Mouse (Mus musculus) left cerebral cortex, adult 11 months (tissue): Measurements from ENCODE around the gene Inpp5e.

Experiments used
- DNase-seq: peaks from one replicate; pipeline ENCODE4 v3.0.0; 2022; ENCODE audit warnings: low spot score

The Inpp5e gene

DNA sequence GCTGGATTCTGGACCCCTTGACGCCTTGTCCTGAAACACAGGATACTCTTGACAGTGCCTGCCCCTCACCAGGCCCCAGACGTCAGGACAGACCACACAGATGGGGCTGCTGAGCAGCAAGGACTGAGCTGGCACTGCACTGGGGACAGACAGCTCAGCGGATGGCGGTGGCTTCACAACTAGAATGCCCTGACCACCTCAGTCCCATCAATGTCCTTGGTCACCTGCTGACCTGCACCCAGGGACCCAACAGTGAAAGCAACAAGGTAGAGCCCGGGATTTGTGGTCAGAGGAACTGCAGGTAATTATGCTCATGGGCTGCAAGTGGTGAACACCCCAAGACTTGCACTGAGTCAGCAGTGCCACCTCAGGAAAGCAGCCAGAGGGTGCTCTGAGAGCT is 46.0 kb downstream of the Inpp5e start:
- DNase-seq: no peak

DNA sequence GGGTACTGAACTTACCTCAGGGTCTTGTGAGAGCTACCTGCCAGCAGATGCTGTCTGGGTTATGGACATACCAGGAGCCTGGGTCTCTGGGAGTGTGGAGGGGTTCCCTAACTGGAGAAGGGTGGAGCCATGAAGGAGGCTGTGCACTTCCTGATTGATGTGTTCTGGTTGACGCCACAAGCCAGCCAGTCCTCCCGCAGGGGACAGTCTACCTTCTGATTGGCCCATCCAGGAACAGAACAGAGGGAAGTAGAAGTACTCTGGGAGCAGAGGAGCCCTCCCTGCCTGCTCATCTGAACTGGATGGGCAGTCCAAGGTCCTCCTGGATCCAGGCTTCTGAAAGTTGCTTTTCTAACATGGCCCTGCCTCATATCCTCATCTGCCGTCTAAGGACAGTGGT is 48.2 kb downstream of the Inpp5e start, which contains the start of gene Card9:
Card9 (minus strand) TSS at position 147 of the 400 bp plus-strand sequence.
- no peak for DNase-seq

DNA sequence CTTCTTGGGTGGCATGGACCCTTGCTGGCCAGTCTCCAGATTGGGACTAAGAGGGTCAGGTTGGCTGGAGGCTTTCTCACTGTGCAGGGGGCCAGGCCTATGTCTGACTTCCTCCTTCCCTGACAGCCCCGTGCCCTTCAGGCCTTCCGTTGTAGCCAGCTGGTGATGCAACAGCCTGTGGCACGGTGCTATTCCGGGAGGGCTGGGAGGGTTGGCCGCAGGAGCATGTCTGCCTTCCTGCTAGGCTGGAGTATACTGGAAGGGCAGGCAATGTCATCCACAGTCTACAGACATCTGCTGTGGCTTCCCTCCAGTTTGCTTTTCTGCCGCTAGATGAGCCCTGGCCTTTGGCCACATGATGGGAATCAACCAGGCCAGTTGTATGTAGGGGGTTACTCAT is 49.0 kb downstream of the Inpp5e start:
- no peak for DNase-seq

DNA sequence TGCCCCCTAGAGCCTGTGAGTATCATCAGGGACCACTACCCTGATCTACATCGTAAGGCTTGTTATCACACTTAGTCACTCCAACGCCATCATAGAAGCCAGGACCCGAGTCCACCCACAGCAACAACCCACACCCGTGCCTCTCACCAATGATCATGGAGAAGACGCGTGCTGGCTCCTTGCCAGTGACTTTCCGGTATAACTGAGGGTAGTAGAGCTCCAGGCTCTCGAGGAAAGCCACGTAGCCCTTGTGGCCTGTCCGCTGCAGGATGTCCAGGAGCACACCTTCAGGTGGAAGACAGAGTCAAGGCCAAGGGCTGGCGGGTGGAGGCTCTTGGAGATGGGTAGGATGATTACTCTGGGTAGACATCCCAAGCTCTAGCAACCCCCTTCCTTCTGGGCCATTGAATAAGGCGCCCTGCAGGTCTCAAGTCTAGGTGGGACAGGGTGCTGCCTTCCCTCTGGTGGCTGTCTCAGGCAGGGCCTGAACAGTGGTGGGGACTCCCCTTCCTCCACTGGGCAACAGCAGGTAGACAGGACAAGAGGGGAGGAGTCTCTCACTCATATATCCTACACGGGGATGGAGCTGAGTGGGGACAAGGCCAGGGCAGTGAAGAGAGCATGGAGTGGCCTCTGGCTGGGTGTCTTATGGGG is 50.2 kb downstream of the Inpp5e start:
- DNase-seq: no peak

DNA sequence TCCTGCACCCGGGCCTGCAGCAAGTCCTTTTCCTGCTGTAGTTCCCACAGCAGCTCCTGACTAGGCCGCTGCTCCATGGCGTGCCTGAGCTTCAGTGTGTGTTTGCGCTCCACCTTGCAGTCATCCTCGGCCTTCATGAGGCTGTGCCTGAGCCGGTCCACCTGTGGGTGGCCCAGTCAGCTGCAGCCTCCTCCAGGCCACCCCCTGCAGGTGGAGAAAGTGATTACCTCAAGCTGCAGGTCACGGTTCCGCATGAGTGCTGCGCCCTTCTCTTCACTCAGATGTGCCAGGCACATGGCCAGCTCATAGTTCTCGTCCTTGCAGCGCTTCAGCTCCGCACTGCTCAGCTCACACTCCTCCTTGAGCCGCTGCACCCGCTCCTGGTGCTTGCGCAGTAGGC is 51.5 kb downstream of the Inpp5e start:
- DNase-seq: no peak

DNA sequence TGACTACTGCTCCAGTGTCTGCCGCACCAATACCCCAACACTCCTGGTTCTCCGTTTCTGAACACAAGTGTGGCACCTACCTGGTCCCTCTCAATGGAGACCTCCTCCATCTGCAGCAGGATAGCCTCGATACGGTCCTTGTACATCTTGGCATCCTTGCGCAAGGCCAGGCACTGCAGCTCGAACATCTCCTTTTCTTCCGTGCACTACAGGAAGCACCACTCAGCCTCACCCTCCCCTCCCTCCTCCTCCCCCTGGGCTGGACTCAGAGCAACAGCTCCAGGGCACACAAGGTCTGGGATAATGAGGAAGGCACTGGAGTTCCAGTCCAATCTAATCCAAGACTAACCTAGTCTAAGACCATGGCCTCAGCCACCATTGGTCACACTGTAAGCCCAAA is 52.3 kb downstream of the Inpp5e start:
- no peak for DNase-seq

DNA sequence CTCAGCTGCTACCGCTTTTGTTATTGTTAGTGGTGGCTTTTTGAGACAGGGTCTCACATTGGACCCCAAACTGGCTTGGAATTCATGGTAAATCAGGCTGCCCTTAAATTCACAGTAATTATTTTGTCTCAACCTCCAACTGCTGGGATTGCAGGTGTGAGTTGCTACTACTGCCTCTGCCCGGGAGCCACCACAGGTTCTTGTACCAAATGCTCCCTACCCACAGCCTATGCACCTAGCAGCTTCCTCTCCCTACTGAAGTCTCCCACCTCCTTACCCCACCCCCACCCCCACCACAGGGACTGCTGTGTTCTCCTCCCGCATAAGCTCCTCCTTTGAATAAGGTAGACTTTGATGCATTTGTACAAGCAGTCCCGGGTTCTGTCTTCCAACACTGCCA is 52.8 kb downstream of the Inpp5e start:
- no peak for DNase-seq

DNA sequence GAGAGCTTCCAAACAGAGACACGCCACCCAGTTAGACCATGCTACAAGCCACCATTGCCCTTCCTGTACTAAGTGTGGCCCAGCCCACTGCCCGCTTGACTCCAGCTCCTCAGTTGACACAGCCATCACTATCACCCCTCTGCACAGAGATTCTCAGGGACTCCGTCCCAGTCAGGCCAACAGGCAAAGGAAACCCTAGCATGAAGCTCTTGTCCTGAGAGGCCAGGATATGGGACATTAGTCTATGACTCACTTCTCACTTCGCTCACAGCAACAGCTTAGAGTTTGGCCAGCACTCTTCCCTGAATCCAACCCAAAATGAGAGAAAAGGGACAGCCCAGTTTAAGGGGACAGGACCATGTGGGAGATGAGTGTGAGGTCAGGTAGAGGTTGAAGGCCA is 54.6 kb downstream of the Inpp5e start:
- no peak for DNase-seq

DNA sequence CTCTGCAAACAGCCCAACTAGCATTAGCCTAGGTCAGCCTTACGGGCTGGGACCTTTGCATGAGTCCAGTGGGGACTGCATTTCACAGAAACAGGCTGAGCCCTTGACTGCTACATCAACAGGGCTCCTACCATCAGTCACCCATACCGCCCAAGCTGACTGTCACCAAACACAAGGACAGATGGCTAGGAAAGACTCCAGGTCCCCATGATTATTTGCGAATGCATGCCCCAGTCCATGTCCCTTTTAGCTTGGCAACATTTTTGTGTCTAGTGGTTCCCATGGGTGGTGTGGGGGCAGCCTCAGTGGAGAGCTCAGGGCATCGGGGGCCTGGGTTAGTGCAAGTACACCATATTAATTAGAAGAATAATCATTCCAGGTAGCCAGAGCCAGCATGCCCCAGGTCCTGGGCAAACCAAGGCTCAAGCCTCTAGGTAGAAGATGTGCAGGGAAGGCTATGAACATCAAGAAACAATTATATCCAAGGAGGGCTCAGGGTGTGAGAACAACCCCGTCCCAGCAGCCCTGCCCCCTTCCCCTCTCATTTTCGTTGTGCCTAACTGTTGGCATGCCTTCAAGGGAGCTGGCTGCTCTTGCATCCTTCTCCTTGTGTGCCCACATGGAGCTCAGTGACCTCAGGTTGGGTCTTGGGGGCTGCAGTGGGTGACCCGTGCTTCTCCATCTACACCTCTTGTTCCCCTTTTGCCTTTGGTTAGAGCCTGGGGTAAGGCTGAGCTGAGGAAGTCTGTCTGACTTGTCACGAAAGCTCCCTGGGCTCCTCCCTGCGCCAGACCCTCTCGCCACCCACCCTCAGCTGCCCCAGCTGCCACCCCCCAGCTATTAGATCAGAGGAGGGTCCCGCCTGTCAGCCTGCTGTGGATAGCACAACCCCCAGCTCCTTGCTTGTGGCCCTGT is 55.7 kb downstream of the Inpp5e start:
- DNase-seq: no peak

DNA sequence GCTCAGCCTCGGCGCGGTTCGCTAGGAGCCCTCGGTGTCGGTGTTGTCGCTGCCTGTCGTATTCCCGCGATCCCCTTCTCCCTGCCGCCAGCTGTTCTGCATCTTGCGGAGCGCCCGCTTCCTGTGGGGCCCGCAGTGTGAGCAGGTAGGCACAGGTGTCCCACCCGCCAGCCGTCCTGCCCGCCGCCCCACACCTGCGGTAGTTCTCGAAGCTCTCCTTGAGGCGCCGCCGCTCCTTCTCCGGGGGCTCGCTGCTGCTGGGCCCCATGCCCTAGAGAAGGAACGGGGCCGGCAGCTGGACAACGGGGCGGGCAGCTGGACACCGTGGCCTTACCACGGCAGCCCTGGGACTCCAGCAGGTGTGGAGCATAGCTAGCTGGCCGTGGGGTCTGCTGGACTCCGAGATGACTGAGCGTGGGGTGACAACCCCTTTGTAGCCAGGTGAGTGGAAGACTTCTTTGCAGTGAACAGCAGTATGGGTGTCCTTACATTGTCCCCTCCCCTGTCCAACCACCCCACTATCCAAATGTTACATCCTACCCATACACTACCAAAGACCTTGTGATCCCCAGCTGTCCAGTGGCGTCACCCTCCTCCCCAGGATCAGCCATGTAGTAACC is 56.6 kb downstream of the Inpp5e start:
- no peak for DNase-seq

DNA sequence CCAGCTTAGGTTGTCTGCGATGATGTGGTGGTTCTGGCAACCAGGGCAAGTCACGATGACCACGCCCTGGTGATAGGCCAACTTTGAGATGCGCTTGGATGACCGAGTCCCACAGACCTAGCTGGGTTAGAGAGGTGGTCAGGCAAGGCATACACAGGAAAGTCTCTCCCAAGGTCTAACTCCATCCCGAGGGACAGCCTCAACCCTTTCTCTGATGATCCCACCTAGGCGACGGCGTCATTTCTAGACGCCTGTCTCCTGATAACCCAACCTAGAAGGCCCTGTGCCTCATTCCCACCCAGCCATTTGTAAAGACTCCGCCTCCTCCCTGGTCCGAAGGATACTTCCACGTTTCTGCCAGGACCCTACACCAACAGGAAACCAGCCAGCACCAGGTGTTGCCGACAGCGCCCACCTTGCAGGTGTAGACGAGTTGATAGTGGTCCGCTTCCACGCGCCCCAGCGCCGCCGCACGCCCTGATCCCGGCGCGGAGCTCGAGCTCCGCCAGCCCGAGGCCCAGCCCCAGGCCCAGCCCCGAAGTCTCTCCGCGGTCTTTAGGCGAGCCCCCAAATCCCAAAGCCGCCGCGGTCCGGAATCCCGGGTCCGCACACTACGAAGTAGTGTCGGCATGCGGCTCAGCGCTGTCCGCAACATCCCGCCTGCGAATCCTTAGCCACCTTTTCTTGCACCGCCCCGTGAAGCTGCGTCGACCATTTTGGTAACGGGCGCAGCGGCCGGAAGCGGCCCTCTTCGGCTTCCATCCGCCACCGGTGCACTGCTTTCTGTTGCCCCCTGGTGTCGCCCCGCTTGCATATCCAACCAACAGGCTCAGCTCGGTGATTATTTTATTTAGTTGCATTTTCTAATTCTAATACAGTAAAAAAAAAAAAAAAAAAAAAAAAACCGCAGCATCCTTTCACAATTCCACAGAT is 57.4 kb downstream of the Inpp5e start, which contains the start of gene Dnlz:
Dnlz (minus strand) TSS at position 753 of the 933 bp plus-strand sequence.
- DNase-seq: peak; percentile 89

DNA sequence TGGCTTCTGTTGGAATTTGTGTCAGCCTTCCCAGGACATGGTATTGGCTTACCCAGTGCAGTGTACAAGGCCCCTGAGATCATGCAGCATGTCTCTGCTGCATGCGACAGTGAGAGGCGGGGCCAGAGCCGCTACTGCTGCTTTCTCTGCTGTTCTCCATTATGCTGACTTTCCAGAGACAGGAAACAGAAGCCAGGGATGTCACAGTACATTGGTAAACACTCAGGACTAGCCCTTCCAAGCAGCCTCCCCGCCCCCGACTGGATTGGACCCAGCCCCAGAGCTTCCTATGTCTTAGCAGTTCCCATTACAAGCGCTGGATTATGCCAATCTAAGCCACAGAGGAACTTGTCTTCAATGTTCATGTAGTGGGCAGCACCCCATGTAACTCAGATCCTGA is 60.8 kb downstream of the Inpp5e start:
- no peak for DNase-seq
